Comparison of ENCODE assay signal across 7 mouse cellular contexts in genomic region chr7:25221102-25221883, GRCm38 (mm10). TPM values are rescaled to one million over a fixed set of nuclear protein-coding genes. Genes with fewer than 3 reads are reported as not detected.
DNase-seq lines count a peak whose midpoint lies in the region; ATAC-seq lines count a peak whose summit lies in the region.

Zfp526 (plus strand) TSS chr7:25221425.

- H3K4me1 ChIP-seq in embryonic facial prominence, embryonic 11.5 days (ENCODE audit: control insufficient read depth, insufficient read depth, low read length) = peaks cover 9% of the 10 kb centered on the region
- peaks cover 21% of the 10 kb centered on the region for H3K4me1 ChIP-seq in limb, embryonic 11.5 days (ENCODE audit: control insufficient read depth, insufficient read depth, low read length)
- H3K4me1 ChIP-seq in midbrain, embryonic 14.5 days (ENCODE audit: control insufficient read depth, insufficient read depth, low read length) = peaks cover 26% of the 10 kb centered on the region

- peak within 1 kb of the TSS; percentile 70 for H3K27ac ChIP-seq in embryonic facial prominence, embryonic 11.5 days (replicated peaks; ENCODE audit: low read depth, low read length)
- peak within 1 kb of the TSS; percentile 32; the same call in 1 of the 2 replicates for H3K27ac ChIP-seq in limb, embryonic 11.5 days (replicated peaks; ENCODE audit: low read depth, low read length)
- peak within 1 kb of the TSS; percentile 87 for H3K27ac ChIP-seq in midbrain, embryonic 14.5 days (replicated peaks; ENCODE audit: low read depth, low read length)

- peak; percentile 99 for DNase-seq in adrenal gland, postnatal 14 days
- DNase-seq in embryonic facial prominence, embryonic 11.5 days (ENCODE audit: low spot score) = peak; percentile 99
- DNase-seq in heart, adult 11 months = peak; percentile 100
- DNase-seq in kidney, adult 18-20 months = peak; percentile 98
- DNase-seq in limb, embryonic 11.5 days (ENCODE audit: low spot score) = peak; percentile 98
- DNase-seq in midbrain, embryonic 14.5 days = peak; percentile 100
- peak; percentile 94 to 95 for DNase-seq in spleen, adult 18-20 months

- peak within 1 kb of the TSS; percentile 78 for H3K9ac ChIP-seq in embryonic facial prominence, embryonic 11.5 days (replicated peaks; ENCODE audit: low read length)
- peak within 1 kb of the TSS; percentile 77 for H3K9ac ChIP-seq in limb, embryonic 11.5 days (ENCODE audit: low read length)
- H3K9ac ChIP-seq in midbrain, embryonic 14.5 days (replicated peaks; ENCODE audit: low read length) = peak within 1 kb of the TSS; percentile 73

- H3K9me3 ChIP-seq in embryonic facial prominence, embryonic 11.5 days (replicated peaks; ENCODE audit: control insufficient read depth, low read length) = no peaks in the 10 kb centered on the region
- H3K9me3 ChIP-seq in limb, embryonic 11.5 days (ENCODE audit: control insufficient read depth, low read length) = no peaks in the 10 kb centered on the region
- H3K9me3 ChIP-seq in midbrain, embryonic 14.5 days (ENCODE audit: control insufficient read depth, low read length) = no peaks in the 10 kb centered on the region

- ATAC-seq in embryonic facial prominence, embryonic 11.5 days (replicated peaks; ENCODE audit: insufficient number of reproducible peaks, low FRiP score, low TSS enrichment, low read depth) = peak; percentile 95
- peak; percentile 94 for ATAC-seq in limb, embryonic 11.5 days (ENCODE audit: insufficient number of reproducible peaks, low FRiP score, low TSS enrichment, low read depth)
- peak; percentile 95 for ATAC-seq in midbrain, embryonic 14.5 days (ENCODE audit: low FRiP score, low TSS enrichment)

- H3K27me3 ChIP-seq in embryonic facial prominence, embryonic 11.5 days (ENCODE audit: control insufficient read depth, insufficient read depth, low read length) = no peaks in the 10 kb centered on the region
- no peaks in the 10 kb centered on the region for H3K27me3 ChIP-seq in limb, embryonic 11.5 days (ENCODE audit: control insufficient read depth, insufficient read depth, low read length)
- no peaks in the 10 kb centered on the region for H3K27me3 ChIP-seq in midbrain, embryonic 14.5 days (ENCODE audit: control insufficient read depth, insufficient read depth, low read length)

- peaks cover 5% of the 10 kb centered on the region for H3K36me3 ChIP-seq in embryonic facial prominence, embryonic 11.5 days (replicated peaks; ENCODE audit: control insufficient read depth, insufficient read depth, low read depth, low read length)
- H3K36me3 ChIP-seq in limb, embryonic 11.5 days (ENCODE audit: control insufficient read depth, insufficient read depth, low read length) = peaks cover 15% of the 10 kb centered on the region
- H3K36me3 ChIP-seq in midbrain, embryonic 14.5 days (ENCODE audit: control insufficient read depth, insufficient read depth, low read length) = peaks cover 35% of the 10 kb centered on the region

- H3K4me3 ChIP-seq in embryonic facial prominence, embryonic 11.5 days (ENCODE audit: low read depth, low read length) = peak within 1 kb of the TSS; percentile 70
- peak within 1 kb of the TSS; percentile 72 for H3K4me3 ChIP-seq in limb, embryonic 11.5 days (ENCODE audit: low read depth, low read length)
- peak within 1 kb of the TSS; percentile 71 for H3K4me3 ChIP-seq in midbrain, embryonic 14.5 days (replicated peaks; ENCODE audit: low read depth, low read length)

- peak within 1 kb of the TSS; percentile 85 for H3K4me2 ChIP-seq in embryonic facial prominence, embryonic 11.5 days (ENCODE audit: low read depth, low read length)
- H3K4me2 ChIP-seq in limb, embryonic 11.5 days (ENCODE audit: low read depth, severe bottlenecking) = peak within 1 kb of the TSS; percentile 89
- peak within 1 kb of the TSS; percentile 89 for H3K4me2 ChIP-seq in midbrain, embryonic 14.5 days (ENCODE audit: low read length)

- WGBS in embryonic facial prominence, embryonic 11.5 days = under 1% methylated on average over 45 of the region's 45 CpGs
- WGBS in limb, embryonic 11.5 days = under 1% methylated on average over 44 of the region's 45 CpGs
- under 1% methylated on average over 45 of the region's 45 CpGs for WGBS in midbrain, embryonic 14.5 days

RNA-seq across cellular contexts. Expression of gene Zfp526, which starts in this region (rescaled TPM):
- 9.0 and 11.6 TPM in 2 replicates for total RNA-seq in adrenal gland, postnatal 14 days (2021)
- polyA plus RNA-seq in embryonic facial prominence, embryonic 11.5 days (2014; fragmentation: Nextera tagmentation; extraction: Ambion mirVana) = 2.5 and 3.5 TPM in 2 replicates
- 3.2 and 3.4 TPM in 2 replicates for polyA plus RNA-seq in limb, embryonic 11.5 days (2014; fragmentation: Nextera tagmentation; extraction: Ambion mirVana)
- 2.5 TPM in 2 replicates for polyA plus RNA-seq in midbrain, embryonic 14.5 days (2014; fragmentation: Nextera tagmentation; extraction: Ambion mirVana)

Comparison
In these comparisons a context has a peak if more than half of its experiments do, and no peak if none do; other contexts are left out.
1. Peak in every context shown above with its lines: DNase-seq, ATAC-seq, H3K4me3 ChIP-seq and H3K27ac ChIP-seq.
2. H3K27ac ChIP-seq: peak in every context shown above with its lines; median percentile 87 in midbrain, embryonic 14.5 days; 70 in embryonic facial prominence, embryonic 11.5 days; 32 in limb, embryonic 11.5 days.